Mouse (Mus musculus): Measurements from ENCODE around the gene Slc35d3.

Slc35d3 gene

DNA sequence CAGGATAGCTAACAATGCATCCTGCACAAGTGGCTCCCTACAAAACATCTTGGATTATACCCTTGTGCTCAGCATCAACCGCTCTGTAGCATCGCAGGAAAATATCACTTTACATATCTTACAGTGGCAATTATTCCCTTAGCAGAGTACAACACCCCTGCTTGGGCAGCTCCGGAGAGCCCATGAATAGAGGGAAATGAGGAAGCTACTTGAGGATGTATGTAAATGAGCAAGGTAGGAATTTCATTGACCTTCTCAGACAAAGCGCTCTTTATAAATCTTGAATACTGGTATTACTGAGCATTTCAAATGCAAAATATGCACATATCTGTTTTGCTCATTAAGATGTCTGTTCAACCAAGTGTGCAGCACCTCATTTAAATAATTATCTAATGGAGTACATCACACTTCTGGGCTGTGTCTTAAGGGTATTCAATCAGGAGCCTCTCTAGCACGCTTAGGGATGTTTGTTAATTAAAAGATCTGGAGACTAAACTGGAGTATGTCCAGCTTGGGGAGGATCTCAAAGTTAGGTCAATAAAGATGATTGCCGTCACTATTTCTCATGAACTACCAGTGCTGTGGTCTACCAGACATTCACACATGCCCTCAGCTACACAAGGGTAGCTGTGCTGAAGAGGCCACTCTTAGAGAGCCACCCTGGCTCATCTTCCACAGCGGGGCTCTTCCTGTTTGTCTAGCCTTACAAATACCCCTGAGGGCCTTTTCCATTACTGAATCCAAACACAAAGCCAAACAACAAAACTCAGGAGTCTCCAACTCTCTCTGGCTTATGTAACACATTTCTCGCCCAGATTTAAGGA lies 15.2 kb downstream of the Slc35d3 start:
- DNase-seq (ENCODE audit: low spot score in 2 of 2) = no peak

DNA sequence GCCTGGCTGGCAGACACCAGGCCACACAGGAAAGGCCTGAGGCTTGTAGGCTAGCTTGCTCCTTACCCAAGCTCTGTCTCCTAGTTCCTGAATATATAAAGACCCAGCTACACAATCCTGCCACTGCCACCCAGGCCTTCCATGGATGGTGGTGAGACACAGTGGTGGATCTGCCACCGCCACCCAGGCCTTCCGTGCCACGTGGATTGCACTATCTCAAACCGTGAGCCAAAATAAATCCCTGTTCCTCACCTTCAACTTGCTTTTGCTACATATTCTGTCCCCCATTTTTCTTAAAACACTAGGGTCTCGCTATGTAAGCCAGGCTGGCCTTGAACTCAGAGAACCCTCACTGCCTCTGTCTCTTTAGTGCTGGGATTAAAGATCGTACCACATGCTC lies 17.0 kb downstream of the Slc35d3 start:
- DNase-seq (ENCODE audit: low spot score in 2 of 2) = no peak

DNA sequence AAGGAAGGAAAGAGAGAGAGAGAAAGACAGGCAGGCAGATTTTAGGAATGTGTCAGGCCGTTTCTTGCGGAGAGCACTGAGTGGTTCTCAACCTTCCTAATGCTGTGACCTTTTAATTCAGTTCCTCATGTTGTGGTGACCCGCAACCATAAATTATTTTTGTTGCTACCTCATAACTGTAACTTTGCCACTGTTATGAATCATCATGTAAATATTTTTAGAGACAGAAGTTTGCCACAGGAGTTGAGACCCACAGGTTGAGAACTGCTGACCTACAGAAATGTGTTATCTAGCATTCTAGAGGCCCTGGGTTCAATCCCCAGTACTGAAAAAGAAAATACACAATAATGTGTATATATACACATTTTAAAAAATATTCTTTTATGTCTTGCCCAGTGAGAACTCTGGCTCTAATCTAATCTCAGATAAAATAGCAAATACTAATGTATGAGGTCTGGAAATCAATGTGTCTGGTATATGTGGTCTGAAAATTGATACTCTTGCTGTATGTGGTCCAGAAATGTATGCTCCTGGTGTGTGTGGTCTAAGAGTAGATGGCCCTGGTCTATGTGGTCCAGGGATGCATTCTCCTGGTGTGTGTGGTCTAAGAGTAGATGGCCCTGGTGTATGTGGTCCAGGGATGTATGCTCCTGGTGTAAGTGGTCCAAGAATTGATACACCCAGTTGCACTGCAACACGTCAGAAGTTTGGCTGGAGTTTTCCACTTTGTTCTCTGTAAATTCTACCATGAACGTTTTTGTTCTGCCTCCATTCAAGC lies 20.0 kb downstream of the Slc35d3 start:
- no peak for DNase-seq (ENCODE audit: low spot score in 2 of 2)

DNA sequence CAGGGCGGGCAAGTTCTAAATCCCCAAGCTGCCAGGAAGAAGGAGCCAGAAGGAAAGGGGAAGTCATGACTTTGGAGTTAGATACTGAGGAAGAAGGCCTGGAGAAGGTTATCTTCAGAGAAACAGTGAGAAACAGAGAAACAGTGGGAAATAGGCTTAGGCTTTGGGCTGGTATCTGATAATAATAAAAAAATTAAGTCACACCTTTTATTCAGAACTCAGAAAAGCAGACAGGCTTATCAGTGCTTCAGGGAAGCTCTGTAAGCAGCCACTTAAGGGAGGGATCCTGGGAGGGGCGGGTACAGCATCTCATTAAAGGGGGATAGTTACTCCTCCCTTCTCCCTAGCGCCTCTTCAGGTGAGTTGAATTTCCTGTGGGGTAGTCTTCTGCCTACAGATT lies 30.3 kb downstream of the Slc35d3 start:
- DNase-seq (ENCODE audit: low spot score in 2 of 2) = no peak

DNA sequence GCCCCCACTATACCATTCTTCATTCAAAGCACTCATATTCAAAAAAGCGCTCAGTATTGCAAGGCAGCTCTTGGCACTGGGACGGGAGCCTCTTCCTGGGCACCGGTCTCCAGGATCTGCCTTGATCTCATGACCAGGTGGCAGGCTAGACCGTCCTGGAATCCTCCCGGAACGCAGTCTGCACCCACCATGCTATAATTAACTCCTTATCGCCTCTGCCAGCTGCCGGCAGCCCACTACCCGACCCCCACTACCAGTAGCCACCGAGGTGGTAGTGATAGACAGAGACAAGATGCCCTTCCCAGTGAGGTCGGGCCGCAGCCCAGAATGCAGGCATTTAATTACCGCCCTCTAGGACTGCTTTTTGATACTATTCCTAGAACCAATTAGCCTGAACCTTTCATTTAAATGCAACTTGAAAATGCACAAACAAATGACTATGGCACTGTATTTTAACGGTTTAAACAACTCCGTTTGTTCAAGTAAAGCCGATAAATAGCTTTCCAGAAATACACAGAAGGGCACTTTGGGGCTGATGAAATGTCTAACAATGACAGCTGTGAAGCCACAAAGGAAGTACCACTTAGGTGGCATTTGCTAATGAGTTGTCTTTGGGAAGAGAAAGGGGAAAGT lies 32.4 kb downstream of the Slc35d3 start:
- no peak for DNase-seq (ENCODE audit: low spot score in 2 of 2)

DNA sequence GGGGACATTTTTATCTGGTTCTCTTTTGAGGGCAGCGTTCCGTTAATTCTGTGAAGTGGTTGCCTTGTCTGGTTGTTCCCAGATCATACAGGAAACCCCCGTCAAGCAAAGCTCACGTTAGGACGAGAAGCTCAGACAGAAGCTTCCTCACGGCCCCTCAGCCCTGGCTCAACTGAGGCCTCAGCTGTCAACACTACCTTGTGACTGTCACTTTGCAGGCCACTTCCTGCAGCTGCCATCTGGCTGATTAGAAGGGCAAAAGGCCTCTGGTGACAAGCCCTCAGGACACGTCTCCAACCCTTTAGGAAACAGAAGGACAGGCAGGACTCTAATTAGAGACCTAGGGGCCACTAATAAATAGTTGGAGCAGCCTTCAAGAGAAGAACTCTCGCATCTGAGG lies 35.9 kb downstream of the Slc35d3 start:
- DNase-seq (ENCODE audit: low spot score in 2 of 2) = no peak

DNA sequence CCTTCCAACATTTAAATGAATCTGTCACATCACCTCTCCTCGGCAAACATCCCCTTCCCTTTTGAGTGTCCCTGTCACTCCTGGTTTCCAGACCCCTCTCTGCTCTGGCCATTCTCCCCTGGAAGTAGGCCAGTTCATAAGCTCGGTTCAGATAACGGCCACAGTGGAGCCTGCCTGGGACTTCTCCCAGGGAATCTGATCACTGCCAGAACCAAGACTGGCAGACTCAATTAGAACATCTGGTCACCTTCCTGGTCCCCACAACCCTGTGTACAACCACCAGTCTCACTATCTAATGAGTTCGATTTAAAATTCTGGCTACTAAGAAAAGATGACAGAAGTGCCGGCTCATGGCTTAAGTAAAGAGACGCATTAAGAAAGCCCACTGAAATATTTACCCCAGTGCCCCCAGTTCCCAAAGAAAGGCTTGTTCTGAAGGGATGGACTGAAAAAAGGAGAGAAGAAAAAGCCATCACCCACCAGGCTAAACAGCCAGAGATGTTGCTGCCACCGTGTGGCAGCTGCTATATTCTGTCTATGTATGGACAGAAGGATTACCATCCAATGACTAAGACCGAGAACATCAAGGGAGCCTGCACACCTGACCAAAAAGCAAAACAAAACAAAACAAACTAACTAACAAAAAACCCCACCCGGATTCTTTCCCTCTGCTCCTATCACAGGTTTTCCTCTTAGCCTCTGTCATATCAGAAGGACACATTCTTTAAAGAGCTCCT lies 39.7 kb downstream of the Slc35d3 start:
- peak in 1 of 2 experiments; percentile 26 for DNase-seq (ENCODE audit: low spot score in 2 of 2)

DNA sequence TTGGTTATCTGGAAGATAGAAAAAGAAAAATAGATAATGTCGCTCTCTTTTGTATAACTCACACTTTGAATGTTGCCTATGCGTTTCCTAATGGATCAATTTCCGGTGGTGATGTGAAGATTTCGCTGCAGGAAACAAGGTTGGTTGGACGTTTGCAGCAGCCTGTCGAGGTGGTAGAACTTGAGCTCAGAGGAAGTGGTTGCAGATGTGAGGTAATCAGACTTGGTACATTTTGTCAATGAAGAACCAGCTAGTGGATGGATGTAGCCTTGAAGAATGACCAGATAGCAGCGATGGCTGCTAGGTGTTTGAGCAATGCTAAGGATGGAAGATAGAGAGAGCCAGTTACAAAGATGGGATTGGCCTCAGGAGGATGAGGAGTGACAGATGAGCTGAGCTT lies 46.5 kb downstream of the Slc35d3 start:
- DNase-seq (ENCODE audit: low spot score in 2 of 2) = no peak

DNA sequence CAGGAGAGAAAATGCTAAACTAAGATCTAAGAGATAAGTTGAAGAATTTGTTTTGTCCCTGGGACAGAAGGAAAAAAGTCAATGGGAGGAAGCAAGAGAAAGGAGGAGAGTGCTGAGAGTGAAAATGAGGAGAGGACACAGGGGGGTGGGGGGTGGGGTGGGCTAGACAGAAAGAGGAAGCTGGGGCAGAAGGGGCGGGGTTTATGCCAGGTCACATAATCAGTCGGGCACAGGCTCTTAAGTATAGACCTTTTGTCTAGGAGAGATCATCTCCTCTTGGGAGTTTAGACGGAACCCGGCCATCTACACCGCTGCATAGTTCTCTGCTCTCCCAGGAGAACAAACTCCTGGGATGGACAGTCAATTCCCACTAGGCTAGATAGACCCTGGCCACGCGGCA lies 48.3 kb downstream of the Slc35d3 start:
- no peak for DNase-seq (ENCODE audit: low spot score in 2 of 2)

Measured in left cerebral cortex, adult 9 months (tissue).